Mouse (Mus musculus) heart, adult 11 months (tissue): Measurements from ENCODE around the gene Arl4c.

Experiments used
- DNase-seq: peaks from one replicate; pipeline ENCODE4 v3.0.0; 2022

The Arl4c gene

DNA sequence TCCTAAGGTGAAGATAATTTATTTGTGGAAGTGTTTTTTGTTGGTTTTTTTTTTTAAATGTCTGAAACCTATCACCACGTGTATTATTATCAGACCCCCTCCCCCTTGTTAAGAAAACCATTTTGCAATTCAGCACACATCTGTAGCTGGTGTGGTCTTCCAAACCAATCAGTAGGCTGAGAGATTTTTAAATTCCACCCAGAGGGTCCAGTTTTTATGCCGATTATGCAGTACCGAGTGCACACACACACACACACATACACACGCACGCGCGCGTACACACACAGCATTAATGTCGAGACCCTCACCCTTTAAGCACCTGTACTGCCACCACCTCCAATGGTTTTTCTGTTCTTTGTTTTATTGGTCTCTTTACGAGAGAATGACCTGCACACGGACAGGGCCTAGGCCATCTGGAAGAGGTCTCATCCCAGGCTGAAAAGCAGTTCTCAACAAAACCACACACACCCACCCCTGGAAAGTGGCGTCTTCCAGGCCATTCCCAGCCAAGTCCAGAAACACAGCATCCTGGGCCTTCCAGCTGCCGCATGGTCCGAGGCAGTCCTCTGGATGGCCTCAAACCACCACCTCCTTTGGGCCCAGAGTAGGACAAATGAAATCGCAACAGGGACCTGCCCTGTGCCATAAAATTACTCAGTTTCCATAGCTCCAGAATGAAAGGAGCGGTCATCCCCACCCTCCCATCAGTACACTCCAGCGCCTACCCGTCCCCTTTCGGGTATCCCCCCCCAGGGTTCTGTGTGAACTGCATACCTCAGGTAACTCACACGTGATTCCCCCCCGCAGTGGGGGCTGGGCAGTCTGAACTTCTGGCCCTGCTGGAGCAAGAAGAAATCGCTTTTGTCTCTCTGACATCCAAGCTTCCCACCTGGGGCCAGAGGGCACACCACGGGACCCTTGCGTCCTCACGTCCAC, 1.9 kb downstream of the Arl4c start:
- DNase-seq = peak; percentile 94

DNA sequence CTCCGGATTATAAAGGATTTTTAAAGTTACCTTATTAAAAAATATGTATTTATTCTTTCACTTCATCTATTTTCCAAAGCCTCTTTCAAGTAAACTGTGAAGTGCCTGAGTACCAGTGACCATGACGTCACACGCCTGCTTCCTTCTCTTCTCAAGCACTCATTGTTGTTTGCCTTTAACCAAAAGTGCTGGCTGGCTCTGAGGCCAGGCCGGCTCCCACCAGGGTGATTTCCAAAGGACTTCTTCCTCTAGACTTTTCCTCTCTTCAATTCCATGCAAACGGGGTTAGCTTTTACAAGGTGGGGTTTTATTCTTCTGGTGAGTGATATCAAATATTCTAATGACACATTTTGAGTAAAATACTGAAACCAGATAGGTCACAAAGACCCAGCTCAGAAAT, 2.6 kb downstream of the Arl4c start:
- peak; percentile 96 for DNase-seq

GRCm38 (mm10) chr1:88698926-88699325, 3.1 kb downstream of the Arl4c start:
- no peak for DNase-seq

DNA sequence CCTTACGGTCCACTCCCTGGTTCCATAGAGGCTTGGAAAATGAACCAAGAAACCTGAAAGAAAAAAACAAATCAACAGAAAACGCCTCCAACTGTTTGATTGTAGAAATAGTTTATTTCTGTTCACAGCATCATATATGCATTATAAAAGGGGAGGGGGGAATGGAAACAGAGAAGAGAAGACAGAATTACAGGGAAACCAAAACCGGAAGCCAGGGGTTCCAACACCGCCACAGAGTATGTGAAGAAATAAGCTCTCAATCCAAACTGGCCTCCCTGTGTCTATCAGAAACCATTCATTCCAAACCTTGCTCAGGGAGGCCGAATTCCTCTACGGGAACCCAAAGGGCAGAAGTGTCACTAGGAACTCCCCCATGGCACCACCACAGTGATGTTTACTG, 3.9 kb downstream of the Arl4c start:
- no peak for DNase-seq

- DNase-seq = no peak
Observed at GRCm38 (mm10) chr1:88696408-88696807, 5.6 kb downstream of the Arl4c start.

GRCm38 (mm10) chr1:88694353-88694752, 7.7 kb downstream of the Arl4c start:
- no peak for DNase-seq

DNA sequence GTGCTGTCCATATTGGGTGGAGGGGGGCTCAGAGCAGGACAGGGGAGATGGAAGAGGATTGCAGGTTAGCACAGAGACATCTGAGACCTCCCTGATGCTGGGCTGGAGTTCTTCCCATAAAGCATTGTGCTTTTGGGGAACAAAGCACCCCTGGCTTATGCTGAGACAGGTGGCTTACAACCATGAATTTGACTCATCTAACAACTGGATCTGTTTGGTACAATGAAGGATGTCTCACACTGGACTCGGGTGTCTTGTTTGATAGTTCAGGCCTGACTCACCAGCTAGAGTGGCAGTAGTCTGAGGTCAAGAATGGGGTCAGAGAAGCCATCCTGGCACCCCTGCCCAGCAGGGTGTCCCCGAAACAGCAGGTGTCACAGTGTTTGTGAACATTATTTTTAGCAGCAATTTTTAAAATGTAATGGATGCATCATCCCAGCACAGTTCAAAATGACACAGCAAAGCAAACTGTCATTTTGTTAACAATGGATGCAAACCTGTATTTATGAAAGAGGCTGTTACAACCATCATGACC, 9.7 kb downstream of the Arl4c start:
- DNase-seq = no peak

- DNase-seq = no peak
Observed at GRCm38 (mm10) chr1:88690601-88691000, 11.4 kb downstream of the Arl4c start.

DNA sequence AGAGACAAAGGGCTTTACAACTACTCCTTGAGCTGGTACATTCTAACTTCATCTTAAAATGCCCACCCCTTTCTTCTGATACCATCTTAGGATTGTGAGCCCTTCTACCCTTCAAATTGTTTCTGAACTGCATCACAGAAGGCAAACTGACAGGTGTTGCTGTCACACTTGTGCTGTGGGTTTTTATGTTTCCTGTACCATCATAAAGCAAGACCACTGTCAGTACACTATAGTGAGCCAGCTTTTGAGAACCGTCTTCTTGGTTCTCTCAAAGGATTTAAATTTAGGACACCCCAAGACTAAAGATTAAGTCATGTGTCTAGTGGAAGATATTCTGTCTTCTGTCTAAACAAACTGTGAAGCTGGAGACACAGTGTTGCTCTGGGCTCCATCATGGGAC, 17.3 kb downstream of the Arl4c start:
- DNase-seq = no peak

GRCm38 (mm10) chr1:88681596-88681995, 20.4 kb downstream of the Arl4c start:
- DNase-seq = no peak

DNA sequence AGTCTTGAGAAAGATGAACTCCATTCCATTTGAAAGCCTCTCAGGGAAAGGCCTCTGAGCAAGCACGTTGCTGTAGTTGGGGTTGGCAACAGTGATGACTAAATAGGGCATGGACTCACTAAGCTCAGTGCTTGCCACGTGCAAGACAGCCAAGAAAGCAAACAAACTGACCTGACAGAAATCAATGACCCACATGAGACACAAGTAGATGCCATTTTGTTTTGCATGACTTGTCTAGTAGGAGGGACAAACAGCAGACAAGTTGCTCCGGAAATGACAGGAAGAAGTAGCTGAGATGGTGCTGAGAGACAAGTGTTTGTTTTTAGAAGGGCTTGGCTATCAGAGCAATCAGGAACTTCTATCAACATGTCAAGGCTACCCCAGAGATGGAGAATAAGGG, 21.2 kb downstream of the Arl4c start:
- DNase-seq = no peak

DNA sequence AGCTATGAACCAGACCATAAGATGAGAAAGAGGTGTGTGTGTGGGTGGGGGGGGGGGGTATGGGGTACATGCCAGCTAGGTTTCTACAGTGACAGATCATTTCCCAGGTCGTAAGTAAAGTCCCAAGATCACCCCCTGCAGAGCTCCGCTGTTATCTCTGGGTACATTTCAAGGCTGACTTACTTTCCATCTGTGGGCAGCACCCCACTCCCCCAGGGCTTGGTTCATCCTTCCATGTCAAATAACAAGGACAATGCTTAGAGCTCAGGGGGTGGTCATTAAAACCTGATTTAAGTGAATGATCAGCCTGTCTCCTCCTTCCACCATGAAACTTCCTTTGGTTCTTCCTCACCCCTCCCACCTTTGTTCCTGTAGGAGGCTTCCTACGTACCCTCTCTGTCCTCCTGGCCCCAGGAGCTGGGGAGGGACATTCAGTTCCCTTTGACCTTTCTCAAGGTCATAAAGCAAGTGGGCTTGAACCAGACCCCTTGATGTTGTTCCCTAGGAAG, 23.7 kb downstream of the Arl4c start:
- no peak for DNase-seq

GRCm38 (mm10) chr1:88670807-88671206, 31.2 kb downstream of the Arl4c start:
- no peak for DNase-seq

GRCm38 (mm10) chr1:88668846-88669810, 32.9 kb downstream of the Arl4c start:
- no peak for DNase-seq

DNA sequence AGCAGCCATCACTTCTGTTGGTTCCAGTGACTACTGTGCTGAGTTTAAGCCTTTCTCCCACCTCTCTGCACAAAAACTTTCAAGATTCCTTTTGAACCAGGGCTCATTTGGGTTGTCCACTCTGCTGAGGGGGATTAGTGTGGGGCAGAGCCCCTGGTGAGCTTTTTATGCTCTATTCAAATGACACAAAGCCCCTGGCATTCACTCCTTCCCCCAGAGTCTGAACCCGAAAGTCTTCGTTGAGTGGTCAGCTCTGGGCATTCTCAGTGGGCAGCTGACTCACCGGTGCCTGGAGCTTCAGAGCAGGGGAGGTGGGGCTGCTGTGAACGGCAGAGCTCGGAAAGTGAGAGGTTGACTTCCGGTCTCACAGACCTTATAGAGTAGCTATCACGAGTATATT, 33.7 kb downstream of the Arl4c start:
- DNase-seq = no peak

- DNase-seq = no peak
Observed at GRCm38 (mm10) chr1:88664623-88665022, 37.4 kb downstream of the Arl4c start.

DNA sequence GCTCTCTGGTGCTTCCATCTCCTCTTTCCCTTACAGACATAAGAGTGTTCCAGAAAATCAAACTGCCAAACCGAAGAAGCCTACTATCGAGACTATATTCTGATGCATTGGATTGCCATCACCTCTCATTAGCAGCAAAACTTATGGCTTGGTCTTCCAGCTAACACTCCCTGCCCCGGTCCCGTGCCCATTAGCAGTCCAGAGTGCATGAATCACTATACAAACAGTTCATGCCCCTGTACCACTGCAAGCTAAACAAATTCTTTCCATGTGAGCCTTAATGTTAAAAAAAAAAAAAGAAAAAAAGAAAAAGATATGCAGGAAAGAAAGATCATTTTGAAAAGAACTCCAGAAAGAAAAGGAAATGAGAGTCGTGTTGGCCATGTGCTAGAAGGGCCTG, 39.3 kb downstream of the Arl4c start:
- DNase-seq = no peak

- DNase-seq = no peak
Observed at GRCm38 (mm10) chr1:88661209-88661608, 40.8 kb downstream of the Arl4c start.

DNA sequence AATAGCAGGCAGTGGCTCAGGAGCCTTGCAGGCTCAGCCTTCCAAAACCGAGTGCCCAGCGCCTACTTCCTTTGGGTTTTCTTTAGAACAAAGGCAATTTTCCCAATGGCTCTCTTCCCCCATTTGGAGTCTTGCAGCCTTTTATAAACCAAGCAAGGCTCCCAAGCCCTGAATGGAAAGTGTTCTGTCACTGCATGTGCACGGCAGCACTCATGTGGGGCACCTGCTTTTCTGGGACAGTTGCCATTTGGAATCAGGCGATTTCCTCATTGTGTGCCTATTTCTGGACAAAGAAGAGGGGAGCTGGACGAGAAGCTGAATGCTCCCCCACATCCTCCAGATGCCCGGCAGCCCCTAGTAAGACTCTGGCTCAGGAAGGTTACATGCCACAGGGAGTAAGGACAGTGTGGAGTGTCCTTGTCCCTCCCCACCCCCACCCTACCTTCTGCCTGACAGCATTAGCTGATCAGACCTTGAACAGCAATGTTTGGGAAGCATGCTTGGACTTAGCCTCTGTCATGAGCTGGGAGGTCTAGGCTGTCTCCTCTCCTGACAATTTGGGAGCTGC, 43.6 kb downstream of the Arl4c start:
- peak; percentile 98 for DNase-seq

DNA sequence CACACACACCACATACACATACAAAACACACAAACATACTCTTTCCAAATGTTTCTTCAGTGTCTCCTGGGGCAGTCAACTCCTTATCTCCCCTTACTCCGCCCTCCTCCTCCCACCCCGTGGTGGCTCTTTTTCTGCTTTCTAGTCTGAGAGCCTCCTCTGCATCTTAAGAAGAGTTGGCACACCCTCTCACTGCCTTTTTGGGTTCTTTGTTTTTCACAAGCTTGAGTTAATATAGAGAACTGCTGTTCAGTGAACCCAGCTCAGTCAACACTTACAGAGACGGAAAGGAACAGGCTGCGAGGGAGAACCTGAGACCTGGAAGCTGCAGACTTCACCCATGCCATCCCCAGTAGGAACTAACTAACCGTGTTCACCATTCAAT, 45.9 kb downstream of the Arl4c start:
- no peak for DNase-seq

DNA sequence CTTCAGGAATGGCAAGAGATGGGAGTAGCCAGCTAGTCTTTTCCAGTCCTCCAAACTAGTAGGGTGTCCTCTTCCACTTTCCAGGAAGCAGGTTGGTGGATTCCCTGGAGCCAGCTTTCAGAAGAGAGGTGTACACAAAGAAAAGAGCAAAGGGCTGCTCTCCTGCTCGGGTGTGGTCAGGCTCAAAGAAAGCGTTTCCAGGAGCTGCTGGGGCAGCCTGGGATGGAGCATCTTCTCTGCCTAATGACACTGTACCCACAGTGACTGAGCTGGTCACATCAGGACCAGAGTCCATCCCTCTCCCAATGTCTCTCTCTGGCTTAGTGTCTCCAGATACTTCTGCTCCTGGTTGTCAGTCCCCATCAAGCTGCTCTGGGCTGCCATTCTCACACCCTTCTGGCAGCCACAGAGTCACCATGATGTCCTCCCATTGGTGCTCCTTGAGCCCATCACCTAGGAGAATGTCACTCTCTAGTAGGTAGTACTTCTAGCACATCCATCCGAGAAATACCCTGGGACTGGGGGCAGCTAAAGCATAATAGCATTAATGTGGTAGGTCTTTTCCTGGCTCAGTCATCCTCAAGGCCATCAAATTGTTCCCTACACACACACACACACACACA, 46.4 kb downstream of the Arl4c start:
- no peak for DNase-seq
